Mouse (Mus musculus) ES-CJ7 (cell line): ENCODE data around the gene Nrg3.

ENCODE experiments used
- DNase-seq: peaks from one replicate; pipeline ENCODE4 v3.0.0; 2011; ENCODE audit warnings: low read depth, low spot score

Gene Nrg3

DNA sequence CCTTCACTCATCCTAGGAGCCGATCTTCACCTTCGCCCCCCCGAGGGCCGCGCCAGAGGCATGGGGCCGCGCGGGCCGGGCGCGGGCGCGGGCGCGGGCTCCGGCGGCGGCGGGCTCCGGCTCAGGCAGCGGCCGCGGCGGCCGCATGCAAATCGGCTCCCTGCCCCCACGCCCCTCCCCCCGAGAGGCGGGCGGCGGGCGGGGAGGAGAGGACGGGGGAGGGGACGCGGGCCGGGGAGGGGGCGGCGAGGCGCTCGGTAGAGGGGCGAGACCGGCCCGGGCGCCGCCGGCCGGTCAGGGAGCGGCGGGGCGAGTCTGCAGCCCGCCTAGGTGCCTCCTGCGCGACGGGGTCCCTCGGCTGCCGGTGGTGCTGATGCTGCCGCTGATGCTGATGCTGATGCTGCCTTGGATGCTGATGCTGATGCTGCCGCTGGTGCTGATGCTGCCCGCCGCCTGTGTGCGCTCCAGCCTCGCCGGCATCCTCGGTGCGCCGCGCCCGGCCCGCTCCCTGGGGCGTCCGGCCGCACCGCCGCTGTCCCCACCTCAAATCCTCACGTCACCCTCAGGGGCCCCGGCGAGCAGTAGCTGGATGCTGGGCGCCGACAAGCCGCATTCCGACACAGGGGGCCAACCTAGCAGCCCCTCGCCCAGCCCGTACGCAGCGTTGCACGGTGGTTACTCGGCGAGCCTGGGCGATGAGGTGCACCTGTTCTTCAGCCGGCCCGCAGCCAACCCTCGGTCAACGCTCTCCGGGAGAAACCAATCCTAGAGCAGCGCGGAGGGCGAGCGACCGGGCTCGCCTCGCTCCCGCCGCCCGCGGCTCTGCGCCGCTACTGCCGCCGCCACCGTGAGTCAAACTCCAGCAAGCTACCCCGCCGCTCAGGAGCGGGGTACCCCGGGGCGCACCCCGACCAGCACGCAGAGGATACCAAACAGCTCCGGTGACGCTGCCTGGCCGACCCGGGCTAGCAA, at the start of gene Nrg3:
Gene Nrg3, minus strand, starts transcription at position 299 of the 972 bp plus-strand sequence.
- peak; percentile 44 for DNase-seq

DNA sequence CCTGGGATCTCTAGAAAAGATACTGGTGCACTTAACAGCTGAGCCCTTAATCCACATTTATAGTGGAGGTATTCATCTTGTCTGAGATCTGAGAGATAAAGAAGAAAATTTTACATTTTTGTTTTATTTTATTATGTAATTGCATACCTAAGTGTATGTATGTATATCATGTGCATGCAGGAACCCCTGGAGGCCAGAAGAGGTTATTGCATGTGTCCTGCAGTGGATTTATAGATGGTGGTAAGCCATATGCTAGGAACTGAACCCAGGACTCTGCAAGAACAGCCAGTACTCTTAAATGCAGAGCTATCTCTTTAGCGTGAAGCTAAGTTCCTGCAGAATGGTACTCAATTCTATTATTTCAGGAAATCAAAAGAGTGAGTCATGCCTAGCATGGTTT, 36.1 kb upstream of the Nrg3 start:
- DNase-seq, result no peak

DNA sequence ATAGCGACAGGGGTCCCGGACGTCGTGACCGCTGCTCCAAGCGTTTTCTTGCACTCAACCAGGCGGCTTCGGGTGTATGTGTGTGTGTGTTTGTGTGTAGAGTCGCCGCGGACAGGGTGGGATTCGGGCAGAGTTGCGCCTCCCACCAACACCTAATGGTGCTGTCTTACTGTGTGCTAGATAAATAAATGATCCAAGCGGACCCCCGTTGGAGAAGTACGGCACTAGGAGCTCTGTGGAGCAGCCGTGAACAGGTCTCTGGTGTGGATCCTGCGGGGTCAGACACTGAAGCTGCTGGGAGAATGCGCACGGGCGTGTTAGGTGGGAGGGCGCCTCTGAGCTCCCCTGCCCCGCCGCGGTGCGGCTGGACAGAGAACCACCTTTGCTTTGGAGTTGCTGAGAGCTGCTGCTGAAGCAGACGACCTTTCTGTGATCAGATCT, 903 bp upstream of the Nrg3 start:
- peak; percentile 29 for DNase-seq

DNA sequence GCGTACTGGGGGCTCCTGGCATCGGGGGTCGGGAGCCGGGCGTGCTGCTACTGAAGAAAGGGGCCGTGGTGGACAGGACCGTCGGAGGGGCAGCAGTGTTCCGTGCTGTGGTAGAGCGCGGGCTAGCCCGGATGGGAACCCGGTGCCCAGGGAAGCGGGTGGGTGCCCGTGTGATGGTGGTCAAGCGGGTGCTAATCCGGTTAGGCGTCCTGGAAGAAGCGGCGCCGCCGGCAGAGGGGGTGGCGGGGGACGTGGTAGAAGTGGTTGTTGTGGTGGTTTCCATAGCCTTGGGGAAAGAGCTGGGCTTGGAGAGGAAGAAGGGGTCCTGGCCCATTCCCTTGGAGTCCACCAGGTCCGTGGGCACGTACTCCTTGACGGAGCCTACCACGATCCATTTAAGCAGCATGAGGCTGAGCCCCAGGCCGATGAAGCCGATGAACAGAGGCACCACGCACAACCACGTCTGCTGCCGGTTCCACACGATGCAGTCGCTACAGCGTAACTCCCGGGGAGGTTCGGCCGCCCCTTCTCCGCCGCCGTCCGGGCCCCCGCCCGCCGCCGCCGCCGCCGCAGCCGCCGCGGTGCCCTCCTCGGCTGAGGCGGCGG, 639 bp downstream of the Nrg3 start:
- DNase-seq, result no peak

DNA sequence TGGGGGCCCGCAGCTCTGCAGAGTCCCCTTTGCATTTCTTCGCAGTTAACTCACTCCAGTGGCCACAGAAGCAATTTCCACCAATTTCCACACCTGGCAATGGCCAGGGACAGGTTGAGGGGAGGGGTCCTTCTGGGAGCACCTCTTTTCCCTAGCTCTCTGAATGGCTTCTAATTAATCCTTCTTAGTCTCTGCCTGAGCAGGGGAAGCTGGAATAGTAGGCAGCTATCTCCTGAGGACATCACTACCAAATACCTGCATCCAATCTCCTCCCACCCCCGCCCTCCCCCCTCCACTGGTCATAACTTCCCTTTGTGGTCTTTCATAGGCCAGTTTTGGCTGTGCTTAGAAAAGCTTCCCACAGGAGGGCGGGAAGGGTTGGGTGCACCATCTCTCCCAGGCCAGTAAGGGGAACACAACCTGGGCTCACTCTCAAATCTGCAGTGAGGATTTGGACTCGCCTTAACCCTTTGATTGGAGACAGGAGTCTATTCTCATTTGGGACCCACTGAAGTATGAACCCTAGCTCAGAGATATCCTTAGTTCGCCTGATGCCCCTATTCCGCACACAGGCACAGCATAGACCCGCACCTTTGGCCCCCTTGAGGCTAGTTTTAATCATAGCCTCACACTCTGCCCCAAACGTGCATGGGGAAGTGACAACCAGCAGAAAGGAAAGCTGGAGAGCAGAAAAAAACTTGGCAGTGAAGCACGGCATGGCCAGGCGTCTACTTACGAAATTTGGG, 1.5 kb downstream of the Nrg3 start:
- peak; percentile 23 for DNase-seq

DNA sequence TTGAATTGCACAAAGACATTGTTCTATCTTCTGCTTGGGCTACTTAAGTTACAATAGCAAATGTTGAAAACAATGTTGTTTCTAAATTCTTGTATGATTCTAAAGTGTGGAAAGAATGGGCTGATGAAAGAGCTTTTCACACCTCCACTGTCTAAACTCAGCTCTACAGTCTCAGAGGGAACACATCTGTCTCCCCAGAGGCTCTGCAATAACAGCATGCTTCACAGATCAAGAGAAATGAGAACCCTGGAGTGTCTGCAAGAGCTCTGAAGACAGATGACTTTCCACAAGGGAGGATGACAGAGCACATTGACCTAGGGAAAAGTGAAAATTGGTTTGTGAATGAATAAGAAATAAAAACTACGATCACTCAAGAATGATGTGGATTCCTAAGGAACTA, 27.4 kb downstream of the Nrg3 start:
- no peak for DNase-seq

GRCm38 (mm10) chr14:39428503-39428902, 44.4 kb downstream of the Nrg3 start:
- no peak for DNase-seq

GRCm38 (mm10) chr14:39421874-39422273, 51.0 kb downstream of the Nrg3 start:
- no peak for DNase-seq

DNA sequence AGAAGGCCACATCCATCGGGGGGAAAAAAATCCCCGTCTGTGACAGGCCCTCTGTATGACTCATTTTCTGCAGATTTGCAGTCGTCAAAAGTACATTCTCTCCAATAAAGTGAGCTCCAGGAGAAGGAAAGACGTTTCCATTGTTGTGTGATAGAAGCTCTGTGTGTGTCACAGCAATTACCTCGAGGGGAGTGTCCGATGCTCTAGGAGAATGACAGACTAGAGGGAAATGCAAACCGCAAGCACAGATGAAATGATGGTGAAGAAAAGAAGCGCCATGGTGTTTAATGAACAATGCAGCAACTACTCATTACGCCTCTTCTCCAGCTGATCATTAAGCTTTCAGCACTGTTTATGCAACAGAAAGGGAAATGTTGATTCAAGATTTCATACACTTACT, 59.6 kb downstream of the Nrg3 start:
- no peak for DNase-seq

- DNase-seq, result no peak
Observed at GRCm38 (mm10) chr14:39386845-39387244, 86.0 kb downstream of the Nrg3 start.

DNA sequence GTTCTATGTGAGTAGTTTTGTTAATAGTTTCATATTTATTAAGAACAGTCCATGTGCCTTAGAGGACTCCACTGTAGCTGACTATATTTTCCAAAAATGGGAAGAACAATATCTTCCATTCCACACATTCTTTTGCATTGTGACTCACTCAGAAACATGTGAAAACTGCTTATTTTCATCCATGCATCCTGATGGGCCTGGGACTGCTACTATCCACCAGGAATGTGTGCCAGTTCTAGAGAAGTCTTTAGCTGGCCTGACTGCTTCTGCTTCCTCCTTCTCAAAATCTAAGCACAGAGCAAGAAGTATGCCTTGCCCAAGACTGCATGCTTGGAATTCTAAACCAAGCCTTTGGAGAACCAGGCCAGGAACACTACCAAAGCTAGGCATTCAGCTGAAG, 91.6 kb downstream of the Nrg3 start:
- no peak for DNase-seq

- no peak for DNase-seq
Observed at GRCm38 (mm10) chr14:39373220-39373619, 99.7 kb downstream of the Nrg3 start.

DNA sequence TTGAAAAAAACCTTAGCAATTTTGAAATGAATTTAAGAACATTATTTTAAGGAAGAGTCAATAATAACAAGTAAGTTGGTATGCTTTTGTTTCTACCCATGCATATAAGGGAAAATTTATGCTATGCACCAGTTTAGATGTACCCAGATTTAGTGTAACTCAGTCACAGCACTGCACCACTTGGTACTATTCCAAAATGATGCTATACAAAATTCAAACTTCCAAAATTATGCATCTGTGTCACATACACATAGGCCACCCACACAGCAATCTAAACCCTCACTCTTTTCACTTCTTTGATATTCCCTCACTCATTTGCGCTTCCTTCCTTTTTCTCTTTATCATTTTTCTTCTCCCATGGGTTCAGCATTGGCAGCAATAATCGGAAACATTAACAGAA, 116.6 kb downstream of the Nrg3 start:
- no peak for DNase-seq

GRCm38 (mm10) chr14:39351979-39352737, 120.7 kb downstream of the Nrg3 start:
- DNase-seq, result no peak

- no peak for DNase-seq
Observed at GRCm38 (mm10) chr14:39317424-39318110, 155.3 kb downstream of the Nrg3 start.

DNA sequence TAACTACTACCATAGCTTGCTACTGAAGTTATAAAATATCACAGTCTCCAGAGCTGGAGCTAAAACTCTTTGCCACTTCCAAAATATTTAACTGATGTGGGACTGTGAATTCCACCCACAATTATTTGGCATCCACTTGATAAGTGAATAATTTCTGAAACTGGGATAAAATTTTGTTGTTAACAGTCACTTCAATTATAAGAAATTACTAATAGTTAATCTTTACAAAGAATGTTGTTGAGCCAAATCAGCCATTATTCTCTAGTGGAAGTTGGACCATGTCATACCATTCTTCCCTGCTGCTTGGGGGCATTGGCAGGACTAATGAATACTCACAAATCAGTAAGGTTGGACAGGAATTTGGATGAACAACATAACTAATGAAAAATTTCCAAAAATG, 158.8 kb downstream of the Nrg3 start:
- DNase-seq, result no peak

- DNase-seq, result no peak
Observed at GRCm38 (mm10) chr14:39265121-39265520, 207.8 kb downstream of the Nrg3 start.

DNA sequence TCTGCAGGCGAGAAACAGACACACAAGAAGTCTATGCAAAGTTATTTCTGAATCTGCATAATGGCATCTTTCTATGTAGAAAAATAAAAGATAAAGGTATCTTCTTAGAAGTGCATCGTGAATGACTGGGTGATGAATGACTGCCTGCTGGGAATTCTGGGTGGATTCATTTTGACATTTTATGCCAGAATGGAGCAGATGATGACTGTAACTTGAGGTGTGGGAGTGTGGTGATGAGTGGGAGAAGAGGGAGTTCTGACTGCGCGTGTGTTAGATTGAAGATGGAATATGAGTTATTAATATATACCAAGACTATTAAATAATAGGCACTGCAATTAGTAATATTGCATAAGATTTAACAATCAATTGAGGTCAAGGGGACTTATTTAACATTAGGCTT, 208.5 kb downstream of the Nrg3 start:
- DNase-seq, result no peak

DNA sequence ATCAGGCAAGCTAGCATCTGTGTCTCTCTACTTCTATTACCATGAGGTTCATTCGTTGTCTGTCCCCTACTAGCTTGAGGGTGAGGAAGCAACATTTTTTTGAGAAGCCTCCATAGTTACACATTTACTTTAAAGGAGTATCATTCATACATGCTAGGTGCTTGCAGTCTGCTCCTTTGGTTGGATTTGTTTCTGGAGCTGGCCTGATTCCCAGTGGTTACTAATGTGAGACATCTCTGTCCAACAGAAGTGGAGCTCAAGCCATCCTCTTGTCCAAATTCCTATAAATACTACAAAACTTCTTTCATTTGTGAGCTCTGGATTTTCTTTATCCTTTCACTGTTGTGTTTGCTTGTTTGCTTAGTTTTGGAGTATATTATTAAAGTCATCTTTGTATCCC, 211.9 kb downstream of the Nrg3 start:
- DNase-seq, result no peak

DNA sequence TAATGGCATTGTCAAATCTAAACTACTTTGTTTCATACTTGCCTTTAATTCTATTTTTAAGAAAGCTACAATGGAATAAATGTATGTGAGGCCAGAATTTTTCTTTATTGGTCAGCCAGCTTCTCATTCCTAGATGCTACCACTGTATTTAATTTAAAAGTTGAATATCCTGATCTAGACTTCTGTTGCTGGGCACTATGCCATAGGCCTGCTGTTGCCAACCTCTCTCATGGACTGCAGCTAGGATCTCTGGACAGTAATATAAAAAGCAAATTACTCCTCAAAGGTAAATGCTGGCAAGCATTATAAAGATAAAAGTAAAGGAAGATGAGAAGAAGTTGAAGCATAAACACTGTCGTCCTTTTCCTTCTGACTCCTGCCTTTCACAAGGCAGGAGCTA, 217.5 kb downstream of the Nrg3 start:
- no peak for DNase-seq

DNA sequence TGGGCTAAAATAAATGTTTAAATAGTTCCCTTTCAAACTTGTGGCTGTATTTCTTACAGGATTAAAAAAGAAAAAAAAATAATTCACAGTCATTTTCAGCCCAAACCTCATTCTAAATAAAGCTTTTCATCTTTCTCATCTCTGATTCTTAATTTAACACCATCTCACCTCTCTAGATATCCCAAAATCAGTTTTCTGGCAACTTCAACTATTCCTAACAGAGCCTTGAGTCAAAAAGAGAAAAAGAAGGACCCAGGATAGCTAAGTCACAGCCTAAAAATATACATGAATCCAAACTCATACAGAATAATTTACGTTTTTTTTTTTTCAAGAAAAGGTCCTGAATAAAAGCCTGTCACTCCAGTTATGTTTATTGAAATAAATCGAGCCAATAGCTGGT, 232.6 kb downstream of the Nrg3 start:
- no peak for DNase-seq
